Mouse (Mus musculus) C2C12 (cell line): ENCODE measurements at regions not wholly inside any gene's neighbourhood (a gene's known extent, or its start where the extent isn't known, plus 50 kb on each side); places are given as distances from the start of the nearest gene placed in this dataset.
A peak's percentile ranks its signal among the peaks of the same experiment; 100 is the strongest.

ENCODE experiments used
- H3K27me3 ChIP-seq: one replicate; pipeline ENCODE4 v1.6.1; 2011; ENCODE audit not compliant: control insufficient read depth, insufficient read depth, insufficient read length
- H3K36me3 ChIP-seq: one replicate; pipeline ENCODE4 v1.6.1; 2011; ENCODE audit not compliant: control insufficient read depth, insufficient read depth
- H3K4me3 ChIP-seq: one replicate; pipeline ENCODE4 v1.5.1; 2011; ENCODE audit warnings: mild to moderate bottlenecking, control low read depth; ENCODE audit not compliant: poor library complexity, insufficient read depth, severe bottlenecking
- H3K79me2 ChIP-seq: one replicate; pipeline ENCODE4 v1.6.1; 2011; ENCODE audit not compliant: control insufficient read depth, insufficient read depth
- H3K79me3 ChIP-seq: one replicate; pipeline ENCODE4 v1.6.1; 2011; ENCODE audit warnings: low read depth, control low read depth
- H3ac ChIP-seq: one replicate; pipeline ENCODE3; 2011; ENCODE audit warnings: low read depth; ENCODE audit not compliant: control insufficient read depth, insufficient read length
- CEBPB ChIP-seq: IDR thresholded peaks from one replicate; pipeline ENCODE4 v1.6.1; 2011; ENCODE audit warnings: low read depth, mild to moderate bottlenecking, control low read depth, moderate library complexity
- CTCF ChIP-seq: IDR thresholded peaks from one replicate; pipeline ENCODE4 v1.5.1; 2011; ENCODE audit not compliant: control insufficient read depth, insufficient read depth, insufficient read length
- FOSL1 ChIP-seq: IDR thresholded peaks from one replicate; pipeline ENCODE4 v1.8.0; 2011; ENCODE audit warnings: mild to moderate bottlenecking, low read length; ENCODE audit not compliant: poor library complexity, insufficient read depth, severe bottlenecking
- MAX ChIP-seq: IDR thresholded peaks from one replicate; pipeline ENCODE4 v1.6.1; 2011; ENCODE audit warnings: mild to moderate bottlenecking, control low read depth
- MYOD1 ChIP-seq: IDR thresholded peaks from one replicate; pipeline ENCODE4 v1.6.1; 2011; ENCODE audit warnings: low read depth; ENCODE audit not compliant: control insufficient read depth, insufficient read length
- MYOG ChIP-seq: IDR thresholded peaks from one replicate; pipeline ENCODE4 v1.6.1; 2011; ENCODE audit not compliant: control insufficient read depth, insufficient read length; ENCODE audit errors: extremely low read depth
- USF1 ChIP-seq: IDR thresholded peaks from one replicate; pipeline ENCODE4 v1.6.1; 2011; ENCODE audit warnings: low read depth, mild to moderate bottlenecking, control low read depth, moderate library complexity

- TF ChIP-seq CTCF (no peak), MAX (peak; percentile 28), MYOG (no peak), MYOD1 (peak; percentile 14), CEBPB (peak; percentile 77), USF1 (no peak), FOSL1 (peak; percentile 24)
- Histone ChIP-seq H3K79me2 (no peaks in the 10 kb centered on the region), H3ac (peak overlapping the region; percentile 24), H3K79me3 (no peaks in the 10 kb centered on the region), H3K27me3 (no peaks in the 10 kb centered on the region), H3K36me3 (no peaks in the 10 kb centered on the region), H3K4me3 (no peak overlapping the region)
These were observed 49.8 kb upstream of the Sipa1l2 start for GRCm38 (mm10) chr8:125619336-125619906.
